Mouse (Mus musculus) ovary, postnatal 36 days (tissue): ENCODE measurements around the gene Mdm1.
"Not testable (repeated sequence)": the region's sequence is repeated elsewhere in the genome, so short reads cannot be mapped to it uniquely, and the experiment has no call there.

Experiments
- DNase-seq: peaks from one replicate; pipeline ENCODE4 v3.0.0; 2022; ENCODE audit warnings: low spot score, mixed read lengths

The Mdm1 gene

GRCm38 (mm10) chr10:118122441-118123162, 19.0 kb upstream of the Mdm1 start:
- DNase-seq, result no peak

GRCm38 (mm10) chr10:118125236-118125635, 16.4 kb upstream of the Mdm1 start:
- no peak for DNase-seq

GRCm38 (mm10) chr10:118125776-118126445, 15.7 kb upstream of the Mdm1 start:
- DNase-seq, result no peak

- no peak for DNase-seq
These were observed 12.5 kb upstream of the Mdm1 start for GRCm38 (mm10) chr10:118129001-118129682.

- no peak for DNase-seq
These were observed 11.6 kb upstream of the Mdm1 start for GRCm38 (mm10) chr10:118130016-118130415.

- DNase-seq, result no peak
These were observed 8.6 kb upstream of the Mdm1 start for GRCm38 (mm10) chr10:118132993-118133392.

GRCm38 (mm10) chr10:118138508-118138907, 3.1 kb upstream of the Mdm1 start:
- no peak for DNase-seq

- DNase-seq, result no peak
These were observed 1.6 kb upstream of the Mdm1 start for GRCm38 (mm10) chr10:118139837-118140570.

GRCm38 (mm10) chr10:118141884-118142801, 532 bp downstream of the Mdm1 start:
- DNase-seq, result no peak

GRCm38 (mm10) chr10:118149381-118149780, 7.8 kb downstream of the Mdm1 start:
- DNase-seq, result no peak

- no peak for DNase-seq
These were observed 9.3 kb downstream of the Mdm1 start for GRCm38 (mm10) chr10:118150866-118151265.

- DNase-seq, result no peak
These were observed 14.3 kb downstream of the Mdm1 start for GRCm38 (mm10) chr10:118155932-118156331.

GRCm38 (mm10) chr10:118161131-118161530, 19.5 kb downstream of the Mdm1 start:
- DNase-seq, result no peak

GRCm38 (mm10) chr10:118169212-118169611, 27.6 kb downstream of the Mdm1 start:
- no peak for DNase-seq

- DNase-seq, result no peak
These were observed 30.8 kb downstream of the Mdm1 start for GRCm38 (mm10) chr10:118172416-118172815.

GRCm38 (mm10) chr10:118172876-118173275, 31.3 kb downstream of the Mdm1 start:
- DNase-seq, result no peak

- DNase-seq, result not testable (repeated sequence)
These were observed 33.9 kb downstream of the Mdm1 start for GRCm38 (mm10) chr10:118175542-118175941.

GRCm38 (mm10) chr10:118178735-118179151, 37.1 kb downstream of the Mdm1 start:
- no peak for DNase-seq

- no peak for DNase-seq
These were observed 37.7 kb downstream of the Mdm1 start for GRCm38 (mm10) chr10:118179265-118179664.

- not testable (repeated sequence) for DNase-seq
These were observed 53.5 kb downstream of the Mdm1 start for GRCm38 (mm10) chr10:118195150-118195549.

- DNase-seq, result no peak
These were observed 63.0 kb downstream of the Mdm1 start, which contains the start of gene Il22 for GRCm38 (mm10) chr10:118204642-118205041. Il22 (plus strand) TSS chr10:118204942.
